Mouse (Mus musculus): ENCODE results near the gene Sbk3. TPM values are rescaled to one million over a fixed set of nuclear protein-coding genes. Genes with fewer than 3 reads are reported as not detected.

The Sbk3 gene
- polyA plus RNA-seq, 1 experiment: 2.2 TPM

DNA sequence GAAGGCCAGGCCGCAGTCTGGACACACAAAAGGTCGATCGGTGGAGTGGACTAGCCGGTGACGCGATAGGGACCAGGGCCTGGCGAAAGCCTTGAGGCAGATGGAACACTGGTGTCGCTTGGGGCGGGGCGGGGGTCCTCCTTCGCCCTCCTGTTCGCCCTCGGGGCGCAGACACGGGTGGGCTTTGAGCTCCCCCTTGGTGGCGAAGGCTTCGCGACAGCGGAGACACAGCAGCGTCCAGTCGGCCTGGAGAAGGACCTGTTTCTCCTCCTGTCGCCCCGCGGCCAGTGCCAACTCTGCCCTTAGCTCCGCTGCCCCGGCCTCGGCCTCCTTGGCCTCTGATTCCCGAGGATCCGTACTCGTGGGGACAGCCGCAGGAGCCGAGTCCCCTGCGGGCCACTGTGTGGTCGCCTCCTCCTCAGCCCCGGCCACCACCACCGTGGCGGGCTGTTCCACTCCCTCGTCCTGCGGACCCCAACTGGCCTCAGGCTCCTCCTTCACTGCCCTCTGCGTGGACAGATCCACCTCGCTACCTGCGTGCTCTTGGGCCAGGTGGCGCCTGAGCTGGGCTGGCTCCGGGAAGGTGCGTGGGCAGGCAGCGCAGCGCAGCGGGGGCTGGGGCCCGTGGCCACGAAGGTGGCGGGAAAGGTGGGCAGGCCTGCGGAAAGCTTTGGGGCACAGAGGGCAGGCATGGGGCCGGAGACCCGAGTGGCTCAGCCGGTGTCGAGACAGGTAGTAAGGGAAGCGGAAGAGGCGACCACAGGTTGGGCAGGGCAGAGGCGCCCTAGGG is 23.2 kb upstream of the Sbk3 start:
- DNase-seq (ENCODE audit: extremely low spot score in 1 of 2, low spot score in 1 of 2): no peak

DNA sequence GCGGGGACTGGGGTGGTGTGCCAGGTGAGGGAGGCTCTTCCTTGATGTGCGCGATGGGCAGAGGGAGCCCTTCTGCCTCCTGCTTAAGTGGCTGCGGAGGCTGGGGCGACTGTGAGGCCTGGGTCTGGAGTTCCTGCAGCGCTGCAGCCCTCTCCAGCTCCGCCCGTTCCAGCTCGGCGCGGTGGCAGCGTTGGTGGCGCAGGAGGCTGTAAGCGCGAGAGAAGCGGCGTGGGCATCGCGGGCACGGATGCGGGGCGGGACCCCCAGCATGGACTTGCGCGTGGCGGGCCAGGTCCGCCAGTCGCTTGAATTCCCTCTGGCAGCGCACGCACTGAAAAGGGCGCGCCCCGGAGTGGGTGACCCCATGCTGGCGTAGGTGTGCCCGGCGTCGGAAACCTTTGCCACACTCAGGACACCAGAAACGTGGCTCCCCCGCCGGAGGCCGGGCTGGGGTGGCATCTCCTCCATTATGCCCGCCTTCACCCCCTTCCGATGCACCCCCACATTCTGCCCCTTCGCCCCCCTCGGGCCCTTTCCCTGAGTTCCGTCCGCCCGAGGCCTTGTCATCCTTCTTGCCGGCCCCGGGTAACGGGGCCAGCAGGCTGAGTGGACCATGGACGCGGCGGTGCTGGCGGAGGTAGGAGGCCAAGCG is 22.5 kb upstream of the Sbk3 start:
- DNase-seq (ENCODE audit: extremely low spot score in 1 of 2, low spot score in 1 of 2): no peak

DNA sequence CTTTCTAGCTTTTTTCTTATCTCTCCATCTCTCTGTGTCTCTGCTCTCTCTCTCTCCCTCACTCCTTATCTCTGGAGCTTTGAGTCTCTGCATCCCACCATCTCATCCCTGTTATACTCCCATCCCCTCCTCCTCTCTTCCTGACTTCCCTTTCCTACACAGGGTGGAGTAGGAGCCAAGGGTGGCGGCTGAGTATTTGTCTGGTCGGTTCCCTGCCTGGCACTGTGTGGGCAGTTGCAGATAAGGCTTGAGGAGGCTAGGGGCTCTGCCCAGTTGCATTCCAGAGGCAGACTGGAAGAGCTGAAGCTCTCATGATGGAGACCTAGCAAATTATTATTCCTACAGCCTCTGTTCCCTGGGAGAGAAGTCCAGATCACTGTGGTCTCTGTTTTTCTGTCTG is 17.3 kb upstream of the Sbk3 start:
- no peak for DNase-seq (ENCODE audit: extremely low spot score in 1 of 2, low spot score in 1 of 2)

DNA sequence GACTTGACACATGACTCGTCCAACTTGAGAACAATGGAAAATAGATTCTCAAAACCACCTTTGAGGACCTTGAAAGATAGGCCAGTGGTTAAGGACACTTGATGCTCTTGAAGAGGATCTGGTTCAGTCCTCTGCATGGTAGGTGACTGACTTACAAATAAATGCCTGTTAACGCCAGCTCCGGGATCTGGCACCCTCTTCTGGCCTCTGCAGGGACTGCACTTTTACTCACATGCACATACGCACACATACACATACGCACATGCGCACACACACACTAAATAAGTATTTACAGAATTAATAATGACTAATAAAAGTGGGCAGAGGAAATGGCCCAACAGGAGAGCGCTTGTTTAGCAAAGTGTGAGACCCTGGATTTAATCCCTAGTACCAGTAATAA is 5.9 kb upstream of the Sbk3 start:
- DNase-seq (ENCODE audit: extremely low spot score in 1 of 2, low spot score in 1 of 2): no peak

DNA sequence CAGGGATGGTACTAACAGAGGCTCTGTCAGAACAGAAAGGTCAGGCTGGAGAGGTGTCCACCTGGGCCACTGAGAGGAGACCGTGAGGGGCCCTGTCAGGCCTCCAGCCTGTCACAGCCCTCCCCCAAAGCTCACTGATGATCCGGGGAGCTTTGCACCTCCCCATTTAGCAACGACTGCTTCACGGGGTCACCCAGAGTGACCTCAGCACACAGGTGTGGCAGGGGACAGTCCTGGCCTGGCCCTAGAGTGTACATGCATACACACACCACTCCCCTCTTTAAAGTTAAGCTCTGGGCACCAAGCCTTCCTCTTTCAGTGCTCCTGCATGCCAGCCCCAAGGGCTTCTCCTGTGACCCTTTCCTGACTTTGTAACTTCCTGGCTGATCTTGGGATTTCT is 4.5 kb upstream of the Sbk3 start:
- DNase-seq (ENCODE audit: extremely low spot score in 1 of 2, low spot score in 1 of 2): no peak

DNA sequence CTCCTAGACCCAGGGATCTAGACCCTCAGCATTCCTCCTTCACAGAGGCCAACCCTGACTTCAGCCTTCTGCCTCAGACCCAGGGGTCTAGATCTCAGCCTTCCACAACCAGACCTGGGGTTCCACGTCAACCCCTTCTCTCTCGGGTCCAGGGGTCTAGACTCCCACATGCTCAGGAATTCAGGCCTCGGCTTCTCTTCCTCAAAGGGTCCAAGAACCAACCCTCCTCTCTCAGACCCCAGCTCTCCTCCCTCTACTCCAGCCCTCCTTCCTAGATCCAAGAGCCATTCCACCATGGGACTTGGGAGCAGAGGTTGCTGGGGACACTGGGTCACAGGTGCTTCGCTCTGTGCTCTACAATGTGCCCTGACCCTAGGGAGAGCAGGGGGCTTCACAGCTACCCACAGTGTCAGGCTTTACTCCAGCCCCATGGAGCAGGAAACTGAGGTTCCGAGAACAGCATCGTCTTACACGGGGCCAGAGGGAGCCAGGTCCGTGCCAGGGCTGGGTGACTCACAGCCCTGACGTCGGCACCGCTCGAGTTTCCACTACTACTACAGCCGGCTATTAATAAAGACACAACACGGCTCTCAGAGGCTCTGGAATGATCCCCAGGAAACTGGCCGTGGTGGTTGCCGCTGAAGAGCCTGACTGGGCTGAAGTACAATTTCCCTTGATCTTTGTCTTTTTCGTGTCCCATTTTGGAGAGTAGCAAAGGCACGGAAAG is 1.5 kb upstream of the Sbk3 start:
- no peak for DNase-seq (ENCODE audit: extremely low spot score in 1 of 2, low spot score in 1 of 2)

DNA sequence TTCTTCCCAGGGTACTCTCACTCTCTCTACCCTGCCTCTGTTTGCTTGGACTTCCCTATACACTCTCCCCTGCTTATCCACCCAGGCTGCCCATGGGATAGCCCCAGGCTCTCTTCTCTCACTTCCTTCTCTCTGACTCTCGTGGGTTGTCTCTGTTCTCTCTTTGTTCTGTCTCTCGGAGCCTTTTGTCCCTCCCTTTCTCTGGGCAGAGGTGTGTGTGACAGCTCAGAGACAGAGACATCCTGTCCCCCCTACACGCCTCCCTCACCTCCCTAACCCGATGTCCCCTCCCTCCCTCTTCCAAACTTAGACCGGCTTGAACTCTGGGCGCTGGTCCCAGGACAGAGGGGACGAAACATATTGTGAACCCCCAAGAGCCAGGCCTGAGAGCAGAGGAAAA is 742 bp upstream of the Sbk3 start:
- DNase-seq (ENCODE audit: extremely low spot score in 1 of 2, low spot score in 1 of 2): no peak

DNA sequence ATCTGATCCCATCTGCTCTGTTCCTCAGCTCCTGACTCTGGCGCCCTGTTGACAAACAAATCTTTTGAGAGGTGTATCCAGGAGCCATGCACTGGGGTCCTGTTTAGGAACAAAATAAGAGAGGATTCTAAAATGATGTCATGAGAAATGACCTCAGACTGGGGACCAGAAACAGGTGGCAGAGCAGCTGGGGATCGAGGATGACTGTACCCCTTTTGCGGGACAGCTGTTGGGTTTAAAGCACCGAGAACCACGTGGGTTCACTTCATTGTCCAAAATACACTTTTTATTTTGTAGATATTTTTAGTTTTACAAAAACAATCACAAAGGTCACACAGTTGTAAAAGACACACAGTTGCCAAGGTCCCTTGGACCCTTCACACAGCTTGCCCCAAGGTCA is 6.0 kb downstream of the Sbk3 start:
- no peak for DNase-seq (ENCODE audit: extremely low spot score in 1 of 2, low spot score in 1 of 2)

DNA sequence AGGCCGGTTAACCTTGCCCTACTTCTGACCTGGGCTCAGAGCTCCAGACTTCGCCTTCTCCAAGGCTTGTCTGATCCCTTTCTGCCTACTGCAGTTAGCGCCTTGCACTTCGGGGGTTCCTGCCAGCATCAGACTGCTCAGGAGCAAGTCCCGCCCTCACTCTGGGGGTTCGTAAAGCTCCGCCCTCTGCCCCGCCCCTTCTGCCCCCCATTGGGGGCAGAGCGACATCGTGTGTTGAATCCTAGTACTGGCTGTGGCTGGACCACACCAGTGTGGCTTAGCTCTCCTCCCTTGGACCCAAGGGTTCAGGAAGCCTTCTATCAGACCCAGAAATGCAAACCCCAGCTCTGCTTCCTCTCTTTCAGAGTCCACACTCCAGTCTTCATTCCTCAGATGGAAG is 6.7 kb downstream of the Sbk3 start, which contains the start of gene Sbk2:
TSS of gene Sbk2 (minus strand) at position 135 of the 400 bp plus-strand sequence.
- DNase-seq (ENCODE audit: extremely low spot score in 1 of 2, low spot score in 1 of 2): peak; percentile 20 to 78

DNA sequence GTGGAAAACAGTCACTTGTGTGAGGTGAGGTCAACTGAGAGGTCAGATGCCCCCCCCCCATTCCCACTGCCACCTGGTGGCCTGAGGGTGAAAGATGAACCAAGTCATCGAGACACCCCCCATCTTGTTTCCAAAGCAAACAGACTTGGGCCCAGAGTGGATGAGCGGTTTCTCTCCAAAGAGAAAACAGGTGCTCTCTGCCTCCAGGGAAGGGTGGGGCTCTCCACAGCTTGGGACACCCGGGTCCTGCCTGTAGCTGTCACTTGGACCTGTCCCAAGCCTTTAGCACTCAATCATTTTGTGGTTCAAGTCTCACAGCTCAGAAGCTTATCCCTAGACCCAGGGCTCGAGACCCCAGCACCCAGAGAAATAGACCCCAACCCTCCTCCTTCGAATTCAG is 7.4 kb downstream of the Sbk3 start:
- DNase-seq (ENCODE audit: extremely low spot score in 1 of 2, low spot score in 1 of 2): no peak

DNA sequence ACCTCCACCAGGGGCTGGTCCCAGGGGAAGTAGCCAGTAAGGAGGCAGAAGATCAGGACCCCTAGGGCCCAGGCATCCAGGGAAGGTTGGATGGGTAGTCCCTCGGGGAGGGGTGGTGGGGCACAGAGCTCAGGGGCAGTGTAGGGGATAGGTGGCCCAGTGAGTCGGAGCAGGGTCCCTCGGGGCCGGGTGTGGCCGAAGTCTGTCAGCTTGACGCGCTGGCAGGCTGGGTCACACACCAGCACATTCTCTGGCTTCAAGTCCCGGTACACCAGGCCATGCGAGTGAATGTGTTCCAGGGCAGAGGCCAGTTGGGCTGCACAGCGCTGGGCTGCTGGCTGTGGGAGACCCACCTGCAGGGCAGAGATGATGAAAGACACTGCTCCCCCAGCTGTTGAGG is 13.6 kb downstream of the Sbk3 start:
- no peak for DNase-seq (ENCODE audit: extremely low spot score in 1 of 2, low spot score in 1 of 2)

DNA sequence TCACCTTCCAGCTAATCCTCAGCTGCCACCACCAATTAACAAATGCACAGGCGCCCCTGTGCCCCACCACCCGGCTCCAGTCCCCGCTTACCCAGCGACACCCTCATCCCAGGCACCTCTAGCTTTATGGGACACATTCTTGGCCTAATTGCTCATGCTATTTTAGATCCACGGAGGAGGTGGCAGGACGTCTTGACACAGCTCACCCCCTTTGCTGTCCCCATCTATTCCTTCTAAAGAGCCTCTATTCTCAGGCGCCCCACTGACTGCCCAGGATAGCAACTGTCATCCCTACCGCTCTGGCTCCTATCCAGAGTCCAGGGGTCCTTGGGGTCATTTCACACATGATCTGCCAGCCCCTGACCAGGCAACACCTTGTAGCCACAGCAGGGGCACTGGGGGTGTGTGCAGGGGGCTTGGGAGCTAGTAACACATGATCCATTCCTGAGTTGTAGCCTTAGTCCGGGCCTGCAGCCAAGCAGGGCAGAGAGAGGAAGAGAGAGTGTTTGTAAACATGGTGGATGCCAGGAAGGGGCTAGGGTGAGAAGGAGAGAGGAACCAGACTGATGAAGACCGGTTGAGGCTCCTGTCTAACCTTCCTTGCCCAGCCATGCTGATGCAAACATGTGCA is 17.0 kb downstream of the Sbk3 start:
- no peak for DNase-seq (ENCODE audit: extremely low spot score in 1 of 2, low spot score in 1 of 2)

DNA sequence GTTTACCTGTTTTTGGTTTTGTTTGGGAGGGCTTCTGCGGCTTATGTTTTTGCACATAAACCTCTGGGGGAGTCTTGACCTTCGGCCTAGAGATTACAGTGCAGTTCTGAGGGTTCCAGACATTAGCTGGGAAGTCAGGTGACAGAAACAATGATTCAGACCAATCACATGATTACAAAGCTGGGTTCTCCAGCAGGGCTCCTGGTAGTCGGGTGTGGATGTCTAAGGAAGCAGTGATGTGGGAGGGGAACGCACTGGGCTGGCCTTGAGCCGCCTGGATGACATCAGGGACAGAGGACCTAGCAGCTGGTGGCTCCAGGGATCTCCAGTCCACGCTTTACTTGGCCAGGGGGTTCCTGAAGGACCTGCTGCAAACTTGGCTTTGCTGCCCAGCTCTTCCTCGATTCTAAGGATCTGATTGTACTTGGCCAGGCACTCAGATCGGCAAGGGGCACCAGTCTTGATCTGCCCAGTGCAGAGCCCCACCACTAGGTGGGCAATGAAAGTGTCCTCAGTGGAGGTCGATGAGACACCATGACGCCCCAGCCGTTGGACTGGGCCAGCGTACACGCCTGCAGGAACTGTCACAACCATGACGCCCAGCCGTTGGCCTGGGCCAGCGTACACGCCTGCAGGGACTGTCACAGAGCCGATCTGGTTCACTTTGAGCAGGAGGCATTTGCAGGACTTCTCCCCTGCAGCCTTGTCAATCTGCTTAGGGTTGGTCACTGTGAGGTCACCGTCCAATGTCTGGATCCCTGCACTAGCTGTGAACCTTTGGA is 20.2 kb downstream of the Sbk3 start:
- no peak for DNase-seq (ENCODE audit: extremely low spot score in 1 of 2, low spot score in 1 of 2)

DNA sequence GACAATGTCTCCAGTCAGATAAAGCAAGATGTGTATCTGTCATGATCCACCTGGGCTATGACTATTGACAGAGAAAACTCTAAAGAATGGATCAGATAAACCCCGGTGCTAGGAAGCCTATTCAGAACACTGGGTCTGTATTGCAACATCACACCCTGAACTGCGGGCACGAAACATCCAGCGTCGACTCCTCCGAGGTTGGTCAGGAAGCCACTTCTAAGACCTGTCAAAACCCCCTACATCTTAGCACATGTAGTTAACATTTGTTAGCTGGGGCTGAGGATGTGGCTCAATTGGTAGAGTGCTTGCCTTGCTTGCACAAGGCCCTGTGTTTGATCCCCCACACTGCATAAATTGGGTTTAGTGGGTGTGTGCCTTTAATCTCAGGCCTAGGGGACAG is 22.6 kb downstream of the Sbk3 start:
- DNase-seq (ENCODE audit: extremely low spot score in 1 of 2, low spot score in 1 of 2): no peak

DNA sequence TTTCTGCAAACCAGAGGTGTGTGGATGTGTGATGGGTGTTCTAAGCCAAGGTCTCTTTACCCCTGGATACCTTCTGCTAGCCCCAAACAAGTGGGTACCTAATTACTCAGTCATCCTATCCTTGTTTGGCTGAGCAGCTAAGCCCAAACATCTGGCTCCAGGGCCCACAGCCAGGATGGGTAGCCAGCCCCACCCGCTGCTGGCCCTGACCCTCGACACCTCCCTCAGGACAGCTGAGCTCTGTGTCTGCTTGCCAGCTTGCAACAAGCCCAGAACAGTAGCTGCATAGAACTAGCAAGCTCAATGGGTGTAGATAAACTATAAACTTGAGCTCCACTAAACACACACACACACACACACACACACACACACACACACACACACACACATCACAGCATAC is 23.1 kb downstream of the Sbk3 start:
- peak in 1 of 2 experiments; percentile 23 for DNase-seq (ENCODE audit: extremely low spot score in 1 of 2, low spot score in 1 of 2)

DNA sequence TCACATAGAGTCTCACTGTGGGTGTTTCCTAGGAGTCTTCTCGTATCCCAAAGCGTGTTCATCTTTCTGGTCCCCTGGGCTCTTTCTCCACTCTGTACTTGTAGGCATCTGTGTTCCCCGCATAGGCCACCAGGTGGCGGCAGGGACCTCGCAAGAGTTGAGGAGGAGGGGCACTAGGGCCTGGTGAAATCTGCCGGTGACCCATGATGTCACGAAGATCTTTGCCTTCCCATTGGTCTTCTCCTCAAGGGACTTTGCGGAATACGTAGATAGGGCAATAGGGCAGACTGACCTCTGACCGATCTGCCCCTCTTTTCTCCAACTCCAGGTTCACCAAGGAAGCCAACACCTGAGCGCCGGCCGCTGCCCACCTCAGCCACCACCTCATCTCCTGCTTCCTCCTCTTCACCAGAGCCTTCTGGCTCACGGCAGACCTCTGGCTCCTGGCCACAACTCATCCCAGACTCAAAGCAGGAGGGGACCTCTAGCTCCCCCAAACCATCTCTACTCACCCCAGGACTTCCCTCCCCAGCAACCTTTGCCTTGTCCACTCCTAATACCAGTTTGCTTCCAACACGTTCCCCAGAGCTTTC is 27.6 kb downstream of the Sbk3 start:
- DNase-seq (ENCODE audit: extremely low spot score in 1 of 2, low spot score in 1 of 2): peak; percentile 91 to 98

DNA sequence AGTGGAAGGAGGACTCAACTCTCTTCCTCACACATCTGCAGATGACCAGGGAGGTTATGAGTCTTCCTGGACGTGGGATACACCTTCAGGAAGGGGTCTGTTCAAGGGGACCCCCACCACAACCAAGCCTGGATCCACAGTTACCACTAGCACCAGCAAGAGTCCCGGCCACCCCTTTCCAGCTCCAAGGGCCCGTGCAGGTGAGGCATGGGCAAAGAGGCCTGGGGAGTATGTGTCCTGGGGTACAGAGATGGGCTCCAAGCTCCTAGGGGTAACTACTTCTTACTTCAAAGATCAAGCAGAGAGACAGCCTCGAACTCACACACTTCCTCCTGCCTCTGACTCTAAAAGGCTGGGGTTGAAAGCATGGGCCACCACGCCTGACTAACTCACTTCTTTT is 28.3 kb downstream of the Sbk3 start:
- no peak for DNase-seq (ENCODE audit: extremely low spot score in 1 of 2, low spot score in 1 of 2)

DNA sequence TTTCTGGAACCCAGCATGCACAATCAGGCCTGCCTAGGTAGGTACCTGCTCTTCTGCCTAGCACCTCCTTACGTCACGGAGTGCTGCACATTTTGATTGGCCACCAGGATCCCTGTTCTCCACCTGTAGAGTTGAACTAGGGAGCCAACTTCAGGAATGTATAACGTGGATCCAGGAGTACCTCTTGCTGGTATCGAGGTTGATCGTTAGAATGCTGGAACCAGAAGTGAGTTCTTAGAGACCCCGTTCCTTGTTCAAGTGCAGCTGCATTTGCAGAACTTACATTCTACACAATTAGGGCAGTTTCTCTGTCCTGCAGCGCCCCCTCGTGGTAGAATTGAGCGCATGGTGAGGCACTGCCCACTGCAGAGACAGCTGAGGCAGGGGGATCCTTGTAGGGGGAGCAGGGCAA is 30.9 kb downstream of the Sbk3 start:
- peak in 1 of 2 experiments; percentile 89 for DNase-seq (ENCODE audit: extremely low spot score in 1 of 2, low spot score in 1 of 2)

DNA sequence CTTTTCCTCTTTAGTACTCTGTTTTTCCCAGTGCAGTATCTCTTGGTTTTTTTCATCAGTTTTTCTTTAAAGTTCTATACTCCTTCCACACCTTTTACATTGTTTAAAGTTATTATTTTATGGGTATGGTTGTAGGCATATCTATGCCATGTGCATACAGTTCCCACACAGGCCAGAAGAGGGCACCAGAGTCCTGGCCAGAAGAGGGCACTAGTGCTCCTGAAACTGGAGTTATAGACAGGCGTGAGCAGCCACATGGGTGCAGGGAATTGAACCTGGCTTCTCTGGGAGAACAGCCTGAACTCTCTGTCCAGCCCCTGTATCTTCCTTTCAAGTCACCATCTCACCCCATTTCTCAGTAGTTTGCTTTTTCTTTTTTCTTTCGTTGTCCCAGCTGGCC is 32.5 kb downstream of the Sbk3 start:
- peak in 1 of 2 experiments; percentile 80 for DNase-seq (ENCODE audit: extremely low spot score in 1 of 2, low spot score in 1 of 2)

DNA sequence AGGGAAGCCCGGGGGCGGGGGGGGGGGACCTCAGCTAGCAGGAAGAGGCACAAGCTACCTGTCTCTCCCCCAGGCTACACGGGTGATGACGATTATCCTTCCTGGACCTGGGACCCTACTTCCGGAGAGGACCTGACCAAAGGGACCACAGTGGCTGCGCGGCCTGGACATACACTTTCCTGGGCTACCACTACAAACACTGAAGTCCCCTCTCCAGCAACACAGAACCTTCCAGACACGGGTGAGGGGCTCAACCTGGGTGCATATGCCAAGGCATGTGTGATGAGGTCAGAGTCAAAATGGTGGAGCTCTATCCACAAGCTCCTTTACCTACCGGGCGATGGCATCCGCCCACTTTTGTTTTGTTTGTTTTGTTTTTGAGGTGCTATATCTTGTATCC is 33.6 kb downstream of the Sbk3 start:
- no peak for DNase-seq (ENCODE audit: extremely low spot score in 1 of 2, low spot score in 1 of 2)
